Mouse (Mus musculus): ENCODE results near the gene Map4k3. TPM values are rescaled to one million over a fixed set of nuclear protein-coding genes. Genes with fewer than 3 reads are reported as not detected.
"Not testable (repeated sequence)": the region's sequence is repeated elsewhere in the genome, so short reads cannot be mapped to it uniquely, and the experiment has no call there.

The Map4k3 gene
- polyA plus RNA-seq, 1 experiment from 2014 or later, result 17.7 TPM

DNA sequence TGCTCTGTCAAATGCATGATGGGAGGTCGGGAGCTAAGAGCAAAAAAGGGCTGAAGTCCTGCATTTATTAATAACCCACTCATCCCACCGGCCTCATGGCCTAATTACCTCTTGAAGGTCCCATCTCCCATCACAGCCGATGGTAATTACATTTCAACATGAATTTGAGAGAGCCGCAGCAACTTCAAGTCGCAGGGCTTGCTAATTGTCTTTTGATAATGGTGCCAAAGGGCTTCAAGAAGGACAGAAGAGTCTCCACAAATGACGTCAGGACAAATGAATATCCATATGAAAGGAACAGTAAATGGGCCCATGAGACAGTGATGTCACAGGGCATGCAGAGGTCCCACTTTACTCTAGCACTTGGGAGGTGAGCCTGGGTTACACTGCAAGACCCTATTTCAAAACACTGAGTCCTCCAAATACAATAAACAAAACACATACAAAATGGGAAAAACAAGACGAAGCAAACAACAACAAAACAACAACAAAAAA is 153.8 kb downstream of the Map4k3 start:
- Histone ChIP-seq H3K4me2 (ENCODE audit: low read length) (no peak overlapping the region), H3K9me3 (ENCODE audit: control insufficient read depth, low read length) (no peaks in the 10 kb centered on the region), H3K4me3 (ENCODE audit: low read length) (no peak overlapping the region), H3K36me3 (ENCODE audit: control insufficient read depth, insufficient read depth, low read length) (no peaks in the 10 kb centered on the region), H3K27me3 (replicated peaks; ENCODE audit: control insufficient read depth, insufficient read depth, low read length) (no peaks in the 10 kb centered on the region), H3K4me1 (ENCODE audit: control insufficient read depth, insufficient read depth, low read depth, low read length) (peaks cover 8% of the 10 kb centered on the region), H3K9ac (ENCODE audit: low read depth, low read length) (no peak overlapping the region), H3K27ac (ENCODE audit: low read depth, low read length) (no peak overlapping the region)
- ATAC-seq, result no peak
- 58% methylated on average over 7 of the region's 7 CpGs for WGBS

DNA sequence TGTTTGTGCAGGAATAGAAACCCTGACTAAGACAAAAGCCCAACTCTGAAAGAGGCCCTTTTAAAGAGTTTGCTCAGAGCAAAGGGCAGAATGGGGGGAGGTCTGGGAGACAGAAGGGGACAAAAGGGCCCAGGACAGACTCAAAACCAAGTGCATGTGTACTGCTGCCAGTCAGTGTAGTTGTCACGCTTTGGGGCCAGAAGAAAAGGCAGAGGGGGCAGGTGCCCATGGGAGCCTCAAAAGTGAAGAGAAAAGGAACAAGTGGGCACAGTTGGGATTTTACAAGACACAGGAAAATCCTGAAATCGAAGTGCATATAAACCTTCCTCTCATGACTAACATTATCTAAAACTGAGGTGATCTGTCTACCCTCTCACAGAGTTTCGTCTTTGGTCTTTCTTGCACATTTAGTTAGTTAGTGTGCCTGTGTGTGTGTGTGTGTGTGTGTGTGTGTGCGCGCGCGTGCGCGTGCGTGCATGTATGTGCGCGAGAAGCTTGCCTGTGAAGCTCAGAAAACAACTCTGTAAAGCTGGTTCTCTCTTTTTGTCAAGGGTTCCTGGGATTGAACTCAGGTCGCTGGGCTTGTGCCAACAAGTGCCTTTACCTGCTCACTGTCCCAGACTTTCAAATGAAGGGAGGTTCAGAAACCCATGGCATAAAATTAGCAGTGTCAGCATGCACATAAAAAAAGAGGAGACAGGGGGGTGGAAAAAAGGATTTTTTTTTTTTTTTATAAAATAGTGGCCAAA is 155.9 kb downstream of the Map4k3 start:
- H3K9ac ChIP-seq (ENCODE audit: low read depth, low read length), result no peak overlapping the region
- no peak overlapping the region for H3K27ac ChIP-seq (ENCODE audit: low read depth, low read length)
- H3K36me3 ChIP-seq (ENCODE audit: control insufficient read depth, insufficient read depth, low read length), result no peaks in the 10 kb centered on the region
- H3K9me3 ChIP-seq (ENCODE audit: control insufficient read depth, low read length), result no peaks in the 10 kb centered on the region
- H3K27me3 ChIP-seq (replicated peaks; ENCODE audit: control insufficient read depth, insufficient read depth, low read length), result no peaks in the 10 kb centered on the region
- 91% methylated on average over 13 of the region's 13 CpGs for WGBS
- peak; percentile 34; the same call in 1 of the 2 replicates for ATAC-seq
- peaks cover 5% of the 10 kb centered on the region for H3K4me1 ChIP-seq (ENCODE audit: control insufficient read depth, insufficient read depth, low read depth, low read length)
- H3K4me3 ChIP-seq (ENCODE audit: low read length), result no peak overlapping the region
- no peak overlapping the region for H3K4me2 ChIP-seq (ENCODE audit: low read length)

- no peak for ATAC-seq
- no peaks in the 10 kb centered on the region for H3K9me3 ChIP-seq (ENCODE audit: control insufficient read depth, low read length)
- no peaks in the 10 kb centered on the region for H3K36me3 ChIP-seq (ENCODE audit: control insufficient read depth, insufficient read depth, low read length)
- no peak overlapping the region for H3K4me3 ChIP-seq (ENCODE audit: low read length)
- no peak overlapping the region for H3K9ac ChIP-seq (ENCODE audit: low read depth, low read length)
- H3K27ac ChIP-seq (ENCODE audit: low read depth, low read length), result no peak overlapping the region
- WGBS, result 87% methylated on average over 4 of the region's 4 CpGs
- no peak overlapping the region for H3K4me2 ChIP-seq (ENCODE audit: low read length)
- no peaks in the 10 kb centered on the region for H3K4me1 ChIP-seq (ENCODE audit: control insufficient read depth, insufficient read depth, low read depth, low read length)
- no peaks in the 10 kb centered on the region for H3K27me3 ChIP-seq (replicated peaks; ENCODE audit: control insufficient read depth, insufficient read depth, low read length)
These were observed 156.8 kb downstream of the Map4k3 start for GRCm38 (mm10) chr17:80571460-80571859.

- H3K27me3 ChIP-seq (replicated peaks; ENCODE audit: control insufficient read depth, insufficient read depth, low read length); ATAC-seq: not testable (repeated sequence)
These were observed 158.6 kb downstream of the Map4k3 start for GRCm38 (mm10) chr17:80569718-80570117.

GRCm38 (mm10) chr17:80568842-80569601 is 159.3 kb downstream of the Map4k3 start:
- H3K9ac ChIP-seq (ENCODE audit: low read depth, low read length), result no peak overlapping the region
- no peaks in the 10 kb centered on the region for H3K4me1 ChIP-seq (ENCODE audit: control insufficient read depth, insufficient read depth, low read depth, low read length)
- H3K27me3 ChIP-seq (replicated peaks; ENCODE audit: control insufficient read depth, insufficient read depth, low read length), result no peaks in the 10 kb centered on the region
- no peaks in the 10 kb centered on the region for H3K36me3 ChIP-seq (ENCODE audit: control insufficient read depth, insufficient read depth, low read length)
- 93% methylated on average over 6 of the region's 6 CpGs for WGBS
- H3K27ac ChIP-seq (ENCODE audit: low read depth, low read length), result no peak overlapping the region
- no peak for ATAC-seq
- no peak overlapping the region for H3K4me3 ChIP-seq (ENCODE audit: low read length)
- no peak overlapping the region for H3K4me2 ChIP-seq (ENCODE audit: low read length)
- peaks cover 3% of the 10 kb centered on the region; the same call in 1 of the 2 replicates for H3K9me3 ChIP-seq (ENCODE audit: control insufficient read depth, low read length)

More at GRCm38 (mm10) chr17:80569718-80570117, 158.6 kb downstream of the Map4k3 start:
- not testable (repeated sequence) for H3K4me3 ChIP-seq (ENCODE audit: low read length); H3K9ac ChIP-seq (ENCODE audit: low read depth, low read length); H3K4me2 ChIP-seq (ENCODE audit: low read length); H3K4me1 ChIP-seq (ENCODE audit: control insufficient read depth, insufficient read depth, low read depth, low read length); H3K36me3 ChIP-seq (ENCODE audit: control insufficient read depth, insufficient read depth, low read length); H3K27ac ChIP-seq (ENCODE audit: low read depth, low read length); H3K9me3 ChIP-seq (ENCODE audit: control insufficient read depth, low read length)
- 95% methylated on average over 1 of the region's 2 CpGs for WGBS

DNA sequence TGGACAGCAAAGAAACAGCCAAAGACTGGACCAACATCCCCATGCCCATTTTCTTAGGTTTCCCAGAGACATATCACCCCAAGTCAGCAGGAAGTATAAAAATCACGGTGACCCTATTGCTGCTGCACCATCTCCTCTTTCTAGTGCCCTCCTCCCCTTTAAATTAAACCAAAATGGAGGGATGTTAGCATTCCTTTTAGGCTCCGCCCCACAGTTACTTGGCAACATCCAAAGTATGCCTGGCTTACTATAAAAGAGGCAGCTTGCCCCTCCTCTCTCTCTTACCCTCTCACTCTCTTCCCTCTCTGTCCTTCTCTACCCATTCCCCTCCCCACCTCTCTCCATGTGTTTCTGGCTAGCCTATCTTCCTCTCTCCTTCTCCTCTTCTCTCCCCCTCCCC is 159.8 kb downstream of the Map4k3 start:
- 86% methylated on average over 2 of the region's 2 CpGs for WGBS
- Histone ChIP-seq H3K9ac (ENCODE audit: low read depth, low read length) (no peak overlapping the region), H3K4me1 (ENCODE audit: control insufficient read depth, insufficient read depth, low read depth, low read length) (no peaks in the 10 kb centered on the region), H3K27ac (ENCODE audit: low read depth, low read length) (no peak overlapping the region), H3K4me2 (ENCODE audit: low read length) (no peak overlapping the region), H3K9me3 (ENCODE audit: control insufficient read depth, low read length) (peaks cover 3% of the 10 kb centered on the region; the same call in 1 of the 2 replicates), H3K4me3 (ENCODE audit: low read length) (no peak overlapping the region), H3K36me3 (ENCODE audit: control insufficient read depth, insufficient read depth, low read length) (no peaks in the 10 kb centered on the region), H3K27me3 (replicated peaks; ENCODE audit: control insufficient read depth, insufficient read depth, low read length) (no peaks in the 10 kb centered on the region)
- ATAC-seq, result no peak

DNA sequence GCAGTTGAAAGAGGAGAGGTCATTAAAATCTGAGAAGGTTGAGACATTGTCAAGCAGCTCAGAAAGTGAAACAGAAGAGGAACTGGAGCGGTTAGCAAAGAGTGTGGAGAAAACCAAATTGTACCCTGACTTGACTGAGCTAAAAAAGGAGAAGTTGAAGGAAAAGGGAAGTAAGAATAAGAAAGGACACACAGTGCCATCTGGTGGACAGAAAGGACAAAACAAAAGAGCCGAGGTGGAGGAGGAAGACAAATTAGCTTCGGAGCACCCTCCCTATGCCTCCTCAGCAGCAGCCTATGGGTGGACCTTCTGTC is 163.7 kb downstream of the Map4k3 start:
- Histone ChIP-seq H3K36me3 (ENCODE audit: control insufficient read depth, insufficient read depth, low read length) (no peaks in the 10 kb centered on the region), H3K27ac (ENCODE audit: low read depth, low read length) (no peak overlapping the region), H3K9ac (ENCODE audit: low read depth, low read length) (no peak overlapping the region), H3K4me2 (ENCODE audit: low read length) (no peak overlapping the region), H3K27me3 (replicated peaks; ENCODE audit: control insufficient read depth, insufficient read depth, low read length) (no peaks in the 10 kb centered on the region), H3K4me3 (ENCODE audit: low read length) (no peak overlapping the region), H3K9me3 (ENCODE audit: control insufficient read depth, low read length) (peaks cover 3% of the 10 kb centered on the region; the same call in 1 of the 2 replicates), H3K4me1 (ENCODE audit: control insufficient read depth, insufficient read depth, low read depth, low read length) (peaks cover 3% of the 10 kb centered on the region; the same call in 1 of the 2 replicates)
- WGBS, result 74% methylated on average over 3 of the region's 3 CpGs
- no peak for ATAC-seq

GRCm38 (mm10) chr17:80563762-80564610 is 164.3 kb downstream of the Map4k3 start:
- H3K4me3 ChIP-seq (ENCODE audit: low read length); H3K27ac ChIP-seq (ENCODE audit: low read depth, low read length); H3K9me3 ChIP-seq (ENCODE audit: control insufficient read depth, low read length); H3K4me1 ChIP-seq (ENCODE audit: control insufficient read depth, insufficient read depth, low read depth, low read length); H3K9ac ChIP-seq (ENCODE audit: low read depth, low read length); ATAC-seq; H3K36me3 ChIP-seq (ENCODE audit: control insufficient read depth, insufficient read depth, low read length); H3K27me3 ChIP-seq (replicated peaks; ENCODE audit: control insufficient read depth, insufficient read depth, low read length); H3K4me2 ChIP-seq (ENCODE audit: low read length): not testable (repeated sequence)
- WGBS, result 97% methylated on average over 27 of the region's 27 CpGs
